Mouse (Mus musculus) left cerebral cortex, adult 8-10 months (tissue): ENCODE measurements at regions not wholly inside any gene's neighbourhood (a gene's known extent, or its start where the extent isn't known, plus 50 kb on each side); places are given as distances from the start of the nearest gene placed in this dataset.

Experiments
- DNase-seq, 2 experiments: peaks; one replicate each; pipeline ENCODE4 v3.0.0; 2022; ENCODE audit warnings: low spot score in 2 of 2

DNA sequence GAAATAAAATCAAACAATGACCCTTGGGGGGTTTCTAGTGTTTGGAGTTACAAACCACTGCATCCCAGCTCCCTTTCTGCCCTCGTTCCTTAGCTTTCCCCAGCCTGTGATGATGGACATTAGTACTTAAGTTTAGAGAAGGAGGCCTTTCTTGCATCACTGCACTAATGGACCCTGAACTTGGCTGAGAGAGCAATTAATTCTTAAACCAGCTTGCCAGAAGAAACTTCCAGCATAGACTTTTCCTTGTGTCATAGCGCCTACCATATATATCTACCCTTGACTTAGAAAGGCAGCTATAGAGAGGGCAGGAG lies 303.9 kb upstream of the Sel1l start:
- DNase-seq = no peak

DNA sequence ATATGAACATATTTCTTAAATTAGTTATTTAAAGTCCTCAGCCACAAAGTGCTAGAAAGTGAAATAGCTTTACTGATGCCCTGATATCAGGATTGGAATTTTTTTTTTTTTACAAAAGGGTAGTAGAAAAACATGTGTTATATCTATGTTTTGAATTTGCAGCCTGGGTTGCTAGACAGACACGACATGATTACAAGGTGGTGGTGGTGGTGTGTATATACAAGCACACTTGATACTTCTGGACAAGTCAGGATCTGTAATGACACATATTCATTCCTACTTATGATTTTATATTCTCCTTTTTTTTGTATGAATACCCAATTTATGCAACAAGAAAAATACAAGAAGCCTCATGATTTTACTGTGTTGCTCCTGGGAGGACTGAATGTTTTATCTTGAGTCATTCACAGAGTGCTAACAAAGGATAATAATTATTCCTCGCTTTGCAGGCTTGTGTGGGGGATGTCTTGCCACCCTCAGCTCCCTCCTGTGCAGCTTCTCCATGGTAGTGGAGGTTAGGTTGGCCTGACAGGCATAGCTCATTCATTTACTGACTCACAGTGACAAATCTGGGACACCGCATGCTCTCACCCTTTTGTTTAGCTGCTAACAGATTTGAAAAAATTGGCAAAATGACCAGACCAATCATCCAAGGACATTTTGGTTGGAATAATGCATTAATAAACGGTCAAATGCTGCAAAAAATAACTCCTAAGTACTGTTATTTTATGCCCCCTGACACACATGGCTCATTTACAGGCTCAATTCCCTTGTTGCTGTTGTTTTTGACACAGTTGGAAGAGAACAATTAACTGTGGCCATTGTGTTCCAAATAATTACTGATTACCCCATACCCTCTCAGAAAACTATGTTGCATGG lies 303.3 kb upstream of the Sel1l start:
- peak in 1 of 2 experiments; percentile 19 for DNase-seq

DNA sequence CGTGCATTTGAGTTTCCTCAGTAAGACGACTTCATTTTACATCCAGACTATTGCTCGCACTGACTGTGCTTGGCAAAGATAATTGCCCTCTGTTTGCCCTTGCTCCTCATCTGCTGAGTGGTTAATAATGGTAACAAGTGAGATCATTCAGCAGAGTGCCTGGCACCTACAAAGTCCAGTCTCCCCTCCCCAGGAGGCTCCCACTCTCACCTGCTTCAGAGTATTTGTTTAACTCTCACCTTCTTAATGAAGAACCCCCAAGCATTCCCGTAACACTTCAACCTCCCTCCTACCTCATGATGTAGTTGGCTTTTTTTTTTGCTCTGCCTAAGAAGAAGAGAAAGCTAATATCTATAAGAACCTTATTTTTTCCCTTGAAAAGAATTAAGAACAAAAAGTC lies 288.6 kb upstream of the Sel1l start:
- DNase-seq = no peak

DNA sequence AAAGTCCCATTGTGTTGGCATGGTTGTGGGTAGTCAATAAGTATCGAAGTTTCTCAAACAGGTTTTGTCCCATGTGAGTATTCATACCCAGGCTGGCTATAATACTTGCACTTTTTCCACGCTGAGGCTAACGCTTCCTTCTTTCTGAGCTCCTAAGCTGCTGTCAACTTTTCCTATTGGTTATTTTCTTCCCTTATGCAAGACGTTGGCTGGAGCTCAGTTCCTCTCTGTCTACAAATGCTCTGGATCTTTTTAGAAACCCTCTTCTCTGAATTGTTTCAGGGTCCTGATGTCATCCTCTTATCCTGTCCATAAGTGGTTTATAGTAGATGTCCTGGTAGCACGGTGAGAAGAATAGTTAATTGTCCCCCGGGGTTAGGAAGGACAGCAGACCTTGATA lies 278.7 kb upstream of the Sel1l start:
- no peak for DNase-seq

DNA sequence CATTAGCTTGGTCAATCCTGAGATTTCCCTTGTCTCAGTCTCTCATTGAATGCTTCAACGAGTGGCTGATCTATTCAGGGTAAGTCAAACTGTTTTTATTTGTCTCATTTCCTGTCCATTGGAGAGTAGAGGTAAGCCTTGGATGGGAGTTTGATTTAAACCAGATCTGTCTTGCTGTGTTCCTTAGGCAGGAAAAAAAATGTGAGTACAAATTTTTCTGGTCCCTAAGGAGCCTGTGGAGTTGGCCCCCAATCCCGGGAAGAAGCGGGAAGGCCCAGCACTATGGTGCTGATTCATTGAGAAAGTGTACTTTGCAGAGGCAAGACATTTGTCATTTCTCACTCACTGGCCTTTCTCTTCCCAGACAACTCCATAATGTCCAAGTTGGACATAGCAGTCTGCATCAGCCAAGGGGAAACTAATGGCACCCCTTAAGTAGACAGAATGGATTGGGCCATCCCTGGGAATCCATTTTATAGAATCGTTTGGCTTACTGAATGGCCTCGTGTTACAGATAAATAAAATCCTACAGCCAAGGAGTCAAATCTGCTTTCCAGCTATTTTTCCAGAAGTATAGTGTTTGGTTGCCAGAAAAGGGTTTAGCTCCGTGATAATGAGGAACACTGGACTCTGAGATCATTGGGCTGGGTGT lies 271.3 kb upstream of the Sel1l start:
- no peak for DNase-seq

DNA sequence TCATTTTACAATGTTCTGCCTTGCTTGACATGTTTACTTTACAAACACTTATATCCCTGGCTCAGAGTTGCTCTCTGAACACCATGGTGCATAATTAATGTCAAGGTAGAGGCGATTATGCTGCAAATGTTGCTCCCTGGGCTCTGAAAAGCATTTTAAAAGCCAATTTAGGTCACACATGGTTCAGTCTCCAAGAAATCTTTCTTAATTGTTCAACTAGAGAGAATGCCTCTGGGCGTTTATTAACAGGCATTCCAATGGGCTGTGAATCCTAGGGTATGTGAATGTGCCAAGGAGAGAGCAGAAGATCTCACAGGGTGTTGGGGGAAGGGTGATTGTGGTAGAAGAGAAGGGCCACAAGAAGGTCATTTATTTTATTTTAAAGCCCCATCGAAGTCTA lies 260.7 kb upstream of the Sel1l start:
- DNase-seq = no peak

DNA sequence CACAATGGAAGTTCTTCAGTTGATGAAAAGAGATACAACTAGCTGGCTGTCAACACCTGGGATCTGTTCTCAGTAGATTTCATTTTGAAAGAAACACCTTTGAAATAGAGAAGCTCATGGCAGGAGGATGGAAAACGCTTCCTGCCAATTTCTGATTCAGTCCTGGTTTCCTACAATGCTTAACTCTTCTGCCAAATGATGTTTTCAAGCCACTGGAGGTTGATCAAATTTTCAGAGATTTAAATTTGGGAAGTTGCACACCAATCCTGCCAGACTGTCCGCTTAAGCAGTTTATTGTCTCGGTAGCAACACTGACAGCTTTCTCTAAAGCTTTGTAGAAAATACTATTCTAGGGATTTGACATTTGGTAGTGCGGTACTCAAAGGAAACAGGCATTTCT lies 251.1 kb upstream of the Sel1l start:
- DNase-seq = no peak

DNA sequence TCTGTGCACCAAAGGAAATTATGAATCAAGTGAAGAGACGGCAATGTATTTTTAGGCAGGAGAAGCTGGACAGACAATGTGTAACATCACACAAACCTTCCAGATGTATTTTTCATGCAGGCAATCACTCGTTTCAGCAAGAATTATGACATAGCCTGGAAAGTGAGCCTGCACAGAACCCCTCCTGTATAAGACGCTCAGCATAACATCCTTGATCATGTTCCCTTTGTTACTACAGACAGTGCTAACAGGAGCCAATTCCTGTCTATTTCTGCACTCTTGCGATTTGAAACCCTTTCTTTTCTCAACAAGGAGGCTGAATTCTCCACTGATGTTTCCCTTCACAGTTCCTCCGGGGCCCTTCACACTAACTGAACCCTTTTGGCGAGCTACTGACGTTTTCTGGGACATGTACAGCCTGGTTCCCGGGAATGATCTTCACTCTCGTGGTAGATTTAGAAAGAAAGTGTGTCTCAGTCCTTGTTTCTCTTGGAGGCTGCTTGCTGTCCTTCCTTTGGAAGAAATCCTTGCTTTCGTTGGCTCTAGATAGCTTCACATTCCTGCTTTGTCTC lies 243.9 kb upstream of the Sel1l start:
- no peak for DNase-seq

DNA sequence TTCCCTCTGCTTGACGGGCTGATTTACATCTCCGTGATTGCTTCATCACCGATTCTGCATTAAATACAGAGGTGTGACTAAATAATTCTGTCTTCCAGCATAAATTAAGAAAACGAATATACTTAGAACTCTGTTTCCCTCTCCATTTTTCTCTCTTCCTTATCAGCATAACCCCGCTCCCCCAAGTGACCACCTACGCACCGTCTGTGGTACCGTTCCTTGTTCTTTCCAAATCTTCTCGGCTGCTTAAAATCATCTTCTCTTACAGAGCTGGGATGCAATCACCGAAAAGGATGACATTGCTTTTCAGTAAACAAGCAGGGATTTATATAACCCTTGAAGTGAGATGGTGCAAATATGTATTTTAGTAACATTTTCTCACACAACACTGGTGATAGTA lies 224.3 kb upstream of the Sel1l start:
- DNase-seq = peak; percentile 36 to 83

DNA sequence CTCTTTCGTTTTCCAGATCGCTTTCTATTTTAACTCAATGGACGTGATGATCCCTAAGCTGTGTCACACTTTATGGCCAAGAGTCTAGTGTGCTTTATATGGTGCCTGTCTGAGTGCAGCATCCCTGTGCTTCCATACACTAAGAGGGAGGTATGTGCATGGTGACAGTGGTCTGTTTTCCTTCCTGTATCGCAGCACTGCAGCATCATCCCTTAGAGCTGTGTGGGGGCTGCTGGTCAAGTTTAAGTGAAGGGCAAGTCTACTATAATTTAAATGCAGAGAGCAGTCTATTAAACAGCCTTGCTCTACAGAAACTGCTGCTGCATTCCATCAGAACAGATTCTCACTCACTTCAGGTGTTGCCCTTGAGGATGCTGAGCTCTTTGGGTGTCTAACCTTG lies 213.8 kb upstream of the Sel1l start:
- DNase-seq = no peak

DNA sequence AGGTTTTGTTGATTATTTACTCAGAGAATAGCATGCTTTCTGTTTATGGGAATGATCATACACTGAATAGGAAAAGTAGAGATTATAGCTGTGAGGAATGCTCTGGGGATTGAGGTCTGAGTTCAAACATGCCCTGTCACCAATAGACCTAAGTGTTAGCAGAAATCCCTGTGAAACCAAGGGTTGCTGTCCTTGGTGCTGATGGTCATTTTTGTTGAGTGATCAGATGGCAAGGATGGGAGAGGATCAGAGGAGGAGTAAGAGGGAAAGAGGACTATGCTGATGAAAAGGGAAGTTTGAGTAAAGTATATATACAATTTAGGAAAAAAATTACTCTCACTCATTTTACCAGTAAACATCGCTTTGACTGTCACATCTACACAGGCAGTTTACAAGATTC lies 191.5 kb upstream of the Sel1l start:
- no peak for DNase-seq

DNA sequence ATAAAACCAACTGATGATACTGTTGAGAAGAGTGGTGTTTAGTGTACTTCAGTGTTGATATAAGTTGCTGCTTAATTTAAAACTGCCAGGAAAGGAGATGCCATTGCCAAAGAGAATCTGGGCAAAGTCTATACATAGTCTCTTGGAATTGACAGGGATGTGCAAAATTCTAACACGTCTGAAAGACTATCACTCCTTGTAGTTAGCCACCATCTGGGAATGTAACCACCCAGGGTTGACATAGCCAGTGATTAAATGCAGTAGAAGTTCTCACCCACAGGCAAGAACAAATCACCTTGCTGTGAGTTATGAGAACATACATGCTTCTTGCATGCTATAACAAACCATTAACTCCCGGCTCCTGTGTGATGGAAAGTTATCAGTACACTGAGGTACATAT lies 180.2 kb upstream of the Sel1l start:
- no peak for DNase-seq

DNA sequence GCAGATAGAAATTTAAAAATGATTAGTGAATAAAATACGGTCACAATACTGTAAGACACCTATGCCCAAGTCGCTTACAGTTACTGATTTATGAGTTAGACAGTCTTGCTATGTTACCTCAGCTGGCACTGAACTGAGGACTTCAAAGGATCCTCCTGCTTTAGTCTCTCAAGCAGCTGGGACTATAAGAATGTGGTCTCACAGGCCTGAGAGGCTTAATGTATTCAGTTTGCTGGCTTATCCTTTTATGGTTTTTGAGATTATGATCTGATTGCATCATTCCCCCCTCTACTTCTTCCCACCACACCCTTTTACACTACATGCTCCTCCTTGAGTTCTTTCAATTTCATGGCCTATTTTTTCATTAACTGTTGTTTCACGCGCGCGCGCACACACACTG lies 179.4 kb upstream of the Sel1l start:
- DNase-seq = no peak

DNA sequence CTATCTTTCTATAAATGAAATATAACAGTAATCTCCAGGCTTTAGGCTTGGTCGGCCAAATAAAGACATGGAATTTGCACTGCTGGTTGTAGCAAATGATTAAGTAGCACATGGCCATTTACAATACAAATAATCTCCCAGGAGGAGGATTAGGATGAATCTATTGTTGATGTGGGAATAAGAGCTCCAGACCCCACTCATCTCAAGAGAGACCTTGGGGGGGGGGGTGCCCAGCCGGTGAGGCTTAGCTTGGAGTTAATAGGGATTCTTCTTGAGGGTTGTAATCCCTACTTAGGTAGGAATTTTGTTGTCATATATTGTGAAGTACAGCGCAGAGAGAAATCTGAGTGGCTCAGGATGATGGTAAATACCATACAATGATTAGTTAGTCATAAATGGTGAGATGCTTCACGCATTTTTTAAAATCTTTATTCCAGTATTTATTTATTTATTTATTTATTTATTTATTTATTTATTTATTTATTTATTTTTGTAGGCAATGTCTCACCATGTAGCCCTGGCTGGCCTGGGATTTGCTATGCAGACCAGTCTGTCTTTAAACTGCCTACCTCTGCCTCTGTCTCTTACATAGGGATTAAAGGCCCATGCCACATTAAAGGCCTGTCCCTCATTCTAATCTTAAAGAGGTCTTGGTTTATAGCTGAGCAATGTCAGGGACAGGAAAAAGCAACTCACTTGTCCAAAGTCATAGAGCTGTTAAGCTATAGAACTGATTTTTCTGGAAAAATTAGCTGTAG lies 175.7 kb upstream of the Sel1l start:
- no peak for DNase-seq

DNA sequence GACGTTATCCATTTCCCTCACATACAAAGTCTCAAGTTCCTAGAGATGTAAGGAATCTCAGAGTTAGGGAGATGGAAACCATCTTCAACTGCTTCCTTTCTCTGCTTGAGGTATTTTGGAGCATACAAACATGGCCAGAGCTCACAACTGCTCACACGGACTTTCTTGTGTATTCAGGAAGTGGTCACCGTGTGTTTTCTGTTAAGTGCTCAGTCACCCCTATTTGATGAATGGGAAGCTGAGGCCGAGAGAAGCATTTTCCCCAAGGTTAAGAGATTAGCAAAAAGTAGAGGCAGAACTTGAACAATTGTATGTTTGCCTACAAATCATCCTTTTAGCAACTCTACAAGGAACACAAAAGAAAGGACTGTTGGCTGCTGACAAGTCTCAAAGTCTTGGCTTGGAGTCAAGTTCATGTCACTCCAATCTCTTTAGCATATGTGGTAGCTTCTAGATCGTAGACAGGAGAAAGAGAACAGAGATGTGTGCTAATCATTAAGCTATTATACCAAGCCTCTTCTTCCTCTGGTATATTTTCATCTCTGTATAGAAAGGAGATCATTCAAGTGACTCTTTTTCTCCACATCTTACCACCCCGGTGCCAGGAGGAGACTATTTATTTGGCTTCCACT lies 170.8 kb upstream of the Sel1l start:
- DNase-seq = no peak

DNA sequence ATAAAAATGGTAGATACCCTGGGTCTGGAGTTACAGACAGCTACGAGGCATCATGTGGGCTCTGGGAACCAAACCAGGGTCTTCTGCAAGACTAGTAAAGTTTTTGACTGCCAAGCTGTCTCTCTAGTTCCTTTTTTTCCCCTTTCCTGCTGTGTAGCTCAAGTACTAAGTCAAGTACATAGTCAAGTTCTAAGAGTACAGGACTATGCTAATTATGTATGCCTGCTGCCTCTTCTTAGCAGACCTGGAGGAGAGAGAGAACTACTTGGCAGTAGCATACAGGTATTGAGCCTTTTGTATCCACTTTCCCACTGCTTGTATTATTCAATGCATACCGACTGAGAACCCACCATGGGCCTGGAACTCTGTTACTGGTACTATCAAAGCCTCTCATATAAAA lies 166.4 kb upstream of the Sel1l start:
- no peak for DNase-seq

DNA sequence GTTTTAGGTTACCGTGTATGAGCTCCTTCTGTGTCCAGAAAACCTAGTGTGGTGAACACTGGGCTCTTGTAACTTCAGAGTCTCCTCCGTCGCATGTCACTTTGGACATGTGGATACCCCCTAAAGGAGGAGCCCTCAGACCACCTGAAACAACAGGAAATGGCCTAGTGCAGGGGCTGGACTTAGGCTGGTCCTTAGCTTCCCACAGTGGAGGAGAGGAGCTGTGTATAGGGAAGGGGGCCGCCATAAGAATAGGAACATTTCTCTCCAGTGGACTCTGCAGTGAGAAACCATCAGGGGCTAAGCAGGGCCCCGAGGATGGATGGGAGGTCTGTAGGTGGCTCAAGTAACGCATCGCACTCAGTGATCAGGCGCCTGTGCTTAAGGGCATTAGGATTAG lies 165.0 kb upstream of the Sel1l start:
- no peak for DNase-seq

DNA sequence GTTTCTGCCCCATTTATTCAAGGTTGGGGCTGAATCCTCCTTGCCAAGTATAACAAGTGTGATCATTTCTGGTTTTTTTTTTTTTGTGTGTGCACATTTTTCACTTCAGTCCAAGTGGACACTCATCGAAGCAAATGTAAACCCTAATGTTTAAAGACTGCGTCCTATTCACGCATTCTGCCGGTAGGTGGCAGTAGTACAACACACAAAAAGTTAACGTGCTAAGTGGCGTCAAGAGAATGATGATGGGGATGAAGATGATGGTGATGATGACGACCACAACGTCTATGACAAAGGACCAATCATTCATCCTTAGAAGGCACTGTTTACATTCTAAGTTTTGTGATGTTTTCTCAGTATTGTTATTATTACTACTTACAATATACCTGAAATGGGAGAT lies 164.3 kb upstream of the Sel1l start:
- DNase-seq = peak in 1 of 2 experiments; percentile 32

DNA sequence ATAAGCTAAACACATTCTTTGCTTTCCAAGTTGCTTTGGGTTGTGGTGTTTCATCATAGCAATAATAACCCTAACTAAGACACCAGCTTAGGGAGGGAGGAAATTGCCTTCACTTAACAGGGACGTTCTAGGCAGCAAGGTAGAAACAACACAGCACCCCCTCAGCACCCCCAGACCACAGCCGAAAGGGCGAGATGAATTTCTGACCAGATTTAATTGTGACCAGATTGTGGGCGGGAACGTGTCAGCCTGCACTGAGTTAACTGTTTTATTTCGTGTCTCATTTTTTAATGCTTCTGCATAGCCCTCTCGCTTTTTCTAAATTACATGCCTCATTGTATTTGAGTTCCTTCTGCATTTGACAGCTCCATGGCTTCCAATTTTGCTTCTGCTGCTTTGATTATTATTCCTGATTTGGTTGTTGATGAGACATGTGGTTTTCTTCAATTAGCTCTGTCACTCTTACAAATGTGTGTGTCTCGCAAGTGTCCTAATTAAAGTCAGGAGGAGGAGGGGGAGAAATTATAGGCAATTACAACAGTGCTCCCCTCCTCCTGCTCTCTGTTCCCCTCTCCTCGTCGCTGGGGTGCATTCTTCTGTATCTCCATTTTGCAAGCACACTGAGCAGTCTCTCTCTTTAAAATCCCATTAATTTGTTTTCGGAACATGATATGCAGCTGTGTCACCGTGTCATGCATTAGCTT lies 155.6 kb upstream of the Sel1l start:
- DNase-seq = no peak

DNA sequence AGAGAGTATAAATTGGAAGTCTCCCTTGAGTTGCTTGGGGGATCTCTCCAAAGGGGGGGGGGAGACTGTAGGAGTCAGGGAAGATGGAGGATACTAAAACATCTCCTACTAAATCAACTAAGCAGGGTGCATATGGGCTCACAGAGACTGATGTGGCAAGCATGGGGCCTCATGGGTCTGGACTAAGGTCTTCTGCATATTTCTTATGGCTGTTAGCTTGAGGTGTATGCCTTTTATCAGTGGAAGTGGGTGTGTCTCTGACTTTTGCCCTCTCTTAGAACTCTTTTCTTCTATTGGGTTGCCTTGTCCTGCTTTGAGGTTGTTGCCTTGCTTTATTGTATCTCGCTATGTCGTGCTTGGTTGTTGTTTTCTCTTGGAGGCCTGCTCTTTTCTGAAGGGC lies 150.1 kb upstream of the Sel1l start:
- DNase-seq = no peak

DNA sequence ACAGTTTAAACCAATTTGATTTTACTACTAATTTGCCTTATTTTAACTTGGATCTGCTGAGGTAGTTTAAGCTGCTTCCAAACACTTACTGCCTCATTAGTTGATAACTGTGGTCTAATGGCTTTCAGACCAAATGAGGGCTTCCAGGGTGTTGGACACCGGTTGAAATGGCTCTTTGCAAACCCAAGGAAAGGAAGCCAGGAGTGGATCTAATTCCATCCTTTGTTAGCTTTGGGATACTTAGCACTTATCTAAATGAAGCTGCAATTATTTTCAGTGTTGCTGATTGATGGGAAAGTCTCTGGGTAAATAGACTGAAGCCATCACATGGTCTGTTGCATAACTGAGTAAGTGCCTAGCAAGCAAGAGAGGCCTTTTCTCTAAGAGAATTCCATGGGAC lies 148.4 kb upstream of the Sel1l start:
- no peak for DNase-seq
